ENCODE assay signal across 22 mouse cellular contexts in genomic region chr14:76834084-76834483, GRCm38 (mm10).
DNase-seq lines count a peak whose midpoint lies in the region; ATAC-seq lines count a peak whose summit lies in the region.
"Had no signal": no experiment of that assay in that cellular context is flagged by ENCODE, and none has a peak within 500 bp of the region (broad histone marks: within the 10 kb centered on the region; RNA-seq: fewer than 3 reads in every experiment).

No protein-coding gene starts in this region.

- no peak overlapping the region for H3K4me2 ChIP-seq in lung, embryonic 15.5 days
- no peak overlapping the region for H3K4me2 ChIP-seq in stomach, embryonic 14.5 days (replicated peaks; ENCODE audit: low read depth, low read length)
- no peak overlapping the region for H3K4me2 ChIP-seq in neural tube, embryonic 15.5 days
- H3K4me2 ChIP-seq: forebrain, embryonic 13.5 days; heart, embryonic 15.5 days had no signal

- H3K36me3 ChIP-seq in lung, embryonic 15.5 days: no peaks in the 10 kb centered on the region
- no peaks in the 10 kb centered on the region for H3K36me3 ChIP-seq in stomach, embryonic 14.5 days (ENCODE audit: control insufficient read depth, insufficient read depth, low read length)
- no peaks in the 10 kb centered on the region for H3K36me3 ChIP-seq in neural tube, embryonic 15.5 days
- H3K36me3 ChIP-seq: heart, embryonic 10.5 days; heart, embryonic 15.5 days had no signal

- ATAC-seq in lung, embryonic 15.5 days (ENCODE audit: borderline replicate concordance, extremely low read depth, low FRiP score, low TSS enrichment): peak; percentile 80; the same call in 1 of the 2 replicates
- ATAC-seq in stomach, embryonic 14.5 days (ENCODE audit: insufficient number of reproducible peaks, insufficient read depth, low FRiP score, low read depth): peak; percentile 94
- no peak for ATAC-seq in erythroid progenitor cell, adult 5-6 weeks (replicated peaks; ENCODE audit: low FRiP score, poor library complexity, severe bottlenecking)
- no peak for ATAC-seq in neural tube, embryonic 15.5 days (ENCODE audit: low FRiP score)
- ATAC-seq: forebrain, embryonic 13.5 days had no signal

- H3K27ac ChIP-seq in lung, embryonic 15.5 days: no peak overlapping the region
- H3K27ac ChIP-seq in stomach, embryonic 14.5 days (ENCODE audit: low read length): peak overlapping the region; percentile 44; the same call in 1 of the 2 replicates
- H3K27ac ChIP-seq in neural tube, embryonic 15.5 days (replicated peaks): no peak overlapping the region
- H3K27ac ChIP-seq: forebrain, embryonic 13.5 days; heart, embryonic 10.5 days; heart, embryonic 15.5 days; macrophage had no signal

- no peaks in the 10 kb centered on the region for H3K9me3 ChIP-seq in lung, embryonic 15.5 days
- no peaks in the 10 kb centered on the region for H3K9me3 ChIP-seq in stomach, embryonic 14.5 days (ENCODE audit: control insufficient read depth, low read depth, low read length)
- no peaks in the 10 kb centered on the region for H3K9me3 ChIP-seq in neural tube, embryonic 15.5 days (replicated peaks)
- H3K9me3 ChIP-seq: forebrain, embryonic 13.5 days; heart, embryonic 10.5 days; heart, embryonic 15.5 days had no signal

- no peak for DNase-seq in lung, postnatal 4 days
- DNase-seq in 416B (ENCODE audit: low read depth) (peak; percentile 85), NIH3T3 (ENCODE audit: low read depth) (peak; percentile 75)
- no peak for DNase-seq in adrenal gland, adult 2 months
- DNase-seq: adrenal gland, postnatal 36 days; cerebellum, adult 18-20 months; cerebellum, postnatal 10 days; gastrocnemius, postnatal 10 days; kidney, adult 9 months; kidney, postnatal 10 days; layer of hippocampus, postnatal 36 days; midbrain, embryonic 14.5 days; right cerebral cortex, postnatal 4 days; thymus, postnatal 14 days had no signal

- no peak overlapping the region for H3K4me3 ChIP-seq in lung, embryonic 15.5 days
- no peak overlapping the region for H3K4me3 ChIP-seq in stomach, embryonic 14.5 days (ENCODE audit: low read depth, low read length)
- H3K4me3 ChIP-seq in neural tube, embryonic 15.5 days (replicated peaks): no peak overlapping the region
- H3K4me3 ChIP-seq: forebrain, embryonic 13.5 days; heart, embryonic 10.5 days; heart, embryonic 15.5 days had no signal

- no peaks in the 10 kb centered on the region for H3K27me3 ChIP-seq in lung, embryonic 15.5 days
- H3K27me3 ChIP-seq in stomach, embryonic 14.5 days (ENCODE audit: control insufficient read depth, insufficient read depth, low read length): no peaks in the 10 kb centered on the region
- H3K27me3 ChIP-seq in neural tube, embryonic 15.5 days (replicated peaks): no peaks in the 10 kb centered on the region
- H3K27me3 ChIP-seq: forebrain, embryonic 13.5 days; heart, embryonic 15.5 days had no signal

- no peak overlapping the region for H3K9ac ChIP-seq in lung, embryonic 15.5 days
- H3K9ac ChIP-seq in stomach, embryonic 14.5 days (replicated peaks; ENCODE audit: low read depth, low read length): no peak overlapping the region
- H3K9ac ChIP-seq in neural tube, embryonic 15.5 days (replicated peaks): no peak overlapping the region
- H3K9ac ChIP-seq: forebrain, embryonic 13.5 days; heart, embryonic 15.5 days had no signal

- H3K4me1 ChIP-seq in lung, embryonic 15.5 days: no peaks in the 10 kb centered on the region
- H3K4me1 ChIP-seq in stomach, embryonic 14.5 days (ENCODE audit: control insufficient read depth, insufficient read depth, low read length): no peaks in the 10 kb centered on the region
- H3K4me1 ChIP-seq in neural tube, embryonic 15.5 days: 0 out of 2 replicates have a peak, but pooled peaks cover 6% of the 10 kb centered on the region

- 12% methylated on average over 6 of the region's 6 CpGs for WGBS in lung, embryonic 15.5 days
- 20% methylated on average over 6 of the region's 6 CpGs for WGBS in stomach, embryonic 14.5 days
- 67% methylated on average over 6 of the region's 6 CpGs for WGBS in neural tube, embryonic 15.5 days

Comparison
In these comparisons a context has a peak if more than half of its experiments do, and no peak if none do; other contexts are left out.
1. ATAC-seq: peak in lung, embryonic 15.5 days (single experiment) and stomach, embryonic 14.5 days (single experiment); none in erythroid progenitor cell, adult 5-6 weeks (single experiment) and neural tube, embryonic 15.5 days (single experiment).
2. DNase-seq: peak in 416B (single experiment) and NIH3T3 (single experiment); none in lung, postnatal 4 days (0 of 2) and adrenal gland, adult 2 months (single experiment).